Mouse (Mus musculus) liver, adult (tissue): ENCODE results near the gene Troap.

ENCODE experiments used
- GATA4 ChIP-seq: IDR thresholded peaks from 2 replicates; pipeline ENCODE4 v1.6.1; 2014; ENCODE audit warnings: mild to moderate bottlenecking, low read length; ENCODE audit not compliant: insufficient replicate concordance

Gene Troap

GRCm38 (mm10) chr15:99071988-99072387 lies 2.4 kb upstream of the Troap start:
- TF ChIP-seq GATA4: no peak

- TF ChIP-seq GATA4: no peak
Measured at GRCm38 (mm10) chr15:99074600-99075333, 392 bp downstream of the Troap start.

GRCm38 (mm10) chr15:99078181-99078910 lies 4.0 kb downstream of the Troap start:
- TF ChIP-seq GATA4: peak; percentile 50; the same call in 1 of the 2 replicates

- no peak for TF ChIP-seq GATA4
Measured at GRCm38 (mm10) chr15:99079804-99080203, 5.4 kb downstream of the Troap start.

GRCm38 (mm10) chr15:99082322-99082721 lies 7.9 kb downstream of the Troap start:
- no peak for TF ChIP-seq GATA4

- no peak for TF ChIP-seq GATA4
Measured at GRCm38 (mm10) chr15:99082840-99083239, 8.5 kb downstream of the Troap start.

GRCm38 (mm10) chr15:99083258-99083657 lies 8.9 kb downstream of the Troap start:
- TF ChIP-seq GATA4: peak; percentile 13; the same call in 1 of the 2 replicates

GRCm38 (mm10) chr15:99083867-99084557 lies 9.6 kb downstream of the Troap start:
- TF ChIP-seq GATA4: no peak

- no peak for TF ChIP-seq GATA4
Measured at GRCm38 (mm10) chr15:99084618-99085017, 10.2 kb downstream of the Troap start.

GRCm38 (mm10) chr15:99085997-99086396 lies 11.6 kb downstream of the Troap start:
- no peak for TF ChIP-seq GATA4

GRCm38 (mm10) chr15:99087253-99088075 lies 13.1 kb downstream of the Troap start, which contains the start of gene C1ql4:
Gene C1ql4, minus strand, starts transcription at chr15:99087817.
- no peak for TF ChIP-seq GATA4

- no peak for TF ChIP-seq GATA4
Measured at GRCm38 (mm10) chr15:99088292-99088691, 13.9 kb downstream of the Troap start.

- no peak for TF ChIP-seq GATA4
Measured at GRCm38 (mm10) chr15:99089069-99089468, 14.7 kb downstream of the Troap start.

- TF ChIP-seq GATA4: no peak
Measured at GRCm38 (mm10) chr15:99092870-99093269, 18.5 kb downstream of the Troap start, which contains the start of gene Dnajc22. Gene Dnajc22, plus strand, starts transcription at chr15:99093170.
